Mouse (Mus musculus): ENCODE measurements around the gene Gapdh. TPM values are rescaled to one million over a fixed set of nuclear protein-coding genes. Genes with fewer than 3 reads are reported as not detected.
A peak's percentile ranks its signal among the peaks of the same experiment; 100 is the strongest.

Gene Gapdh
- total and polyA plus RNA-seq, 3 experiments = 4,018 to 8,318 (median 4,312) TPM

DNA sequence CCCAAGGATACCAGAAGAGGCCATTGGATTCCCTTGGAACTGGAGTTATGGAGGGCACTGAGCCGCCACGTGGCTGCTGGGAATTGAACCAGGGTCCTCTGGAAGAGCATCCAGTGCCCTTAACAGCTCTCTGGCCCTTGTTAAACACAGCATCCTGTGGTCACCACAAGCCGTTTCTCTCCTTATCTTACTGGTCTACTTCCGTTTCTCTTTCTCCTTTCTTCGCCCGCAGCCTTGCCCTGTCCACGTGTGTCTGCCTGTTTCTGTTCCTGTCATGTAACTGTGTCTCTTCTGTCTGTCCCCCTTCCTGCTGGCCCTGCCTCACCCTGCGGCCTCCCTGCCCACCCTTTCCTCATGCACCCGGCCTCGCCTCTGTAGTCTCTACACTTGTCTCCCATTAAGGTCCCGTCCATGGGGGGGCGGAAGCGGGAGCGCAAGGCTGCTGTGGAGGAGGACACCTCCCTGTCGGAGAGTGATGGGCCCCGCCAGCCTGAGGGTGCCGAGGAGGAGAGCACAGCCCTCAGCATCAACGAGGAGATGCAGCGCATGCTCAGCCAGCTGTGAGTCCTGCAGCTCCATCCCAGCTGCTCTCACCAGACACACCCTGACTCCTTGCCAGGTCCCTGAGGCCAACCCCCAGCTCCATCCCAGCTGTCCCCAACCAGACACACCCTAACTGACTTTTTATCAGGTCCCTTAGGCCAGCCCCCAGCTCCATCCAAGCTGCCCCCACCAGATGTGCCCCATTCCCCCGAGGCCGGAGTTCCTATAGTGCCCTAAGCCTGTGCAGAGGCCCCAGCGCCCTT, 13.9 kb downstream of the Gapdh start:
- intact Hi-C loops (cut with DNase I) = no loop called here
- H3K4me3 ChIP-seq = no peak overlapping the region

DNA sequence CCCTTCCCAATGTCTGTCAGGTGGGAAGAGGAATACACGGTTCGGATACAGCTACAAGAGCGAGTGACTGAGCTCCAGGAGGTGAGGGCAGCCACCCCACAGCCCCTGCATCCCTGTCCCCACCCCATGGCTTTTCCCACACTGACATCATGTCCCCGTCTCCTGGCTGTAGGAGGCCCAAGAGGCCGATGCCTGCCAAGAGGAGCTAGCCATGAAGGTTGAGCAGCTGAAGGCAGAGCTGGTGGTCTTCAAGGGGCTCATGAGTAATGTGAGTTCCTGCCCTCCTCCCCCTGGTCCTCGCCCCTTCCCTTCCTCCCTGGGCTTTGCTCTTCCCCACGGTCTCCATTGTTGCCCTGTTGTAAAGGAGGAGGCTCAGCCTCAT, 16.7 kb downstream of the Gapdh start:
- Histone ChIP-seq H3K4me3 (no peak overlapping the region; the same call in 1 of the 2 replicates), H3K27me3 (ENCODE audit: control insufficient read depth, insufficient read depth, low read length) (no peaks in the 10 kb centered on the region), H3K79me2 (replicated peaks; ENCODE audit: control insufficient read depth, insufficient read depth, low read length) (peaks cover 5% of the 10 kb centered on the region), H3K36me3 (ENCODE audit: control insufficient read depth, insufficient read depth, low read length) (peaks cover 3% of the 10 kb centered on the region; the same call in 1 of the 2 replicates), H3K4me1 (ENCODE audit: control insufficient read depth, insufficient read depth, low read length) (peaks cover 32% of the 10 kb centered on the region), H3K9ac (ENCODE audit: low read depth, low read length) (peak overlapping the region; percentile 50), H3K27ac (peak overlapping the region; percentile 89)
- DNase-seq = no peak
- WGBS = 34% methylated on average over 7 of the region's 7 CpGs
- intact Hi-C loops (cut with DNase I) = no loop called here
- TF ChIP-seq CTCF (IDR thresholded peaks at IDR 0.05) (no peak), POLR2A (IDR thresholded peaks at IDR 0.05; ENCODE audit: insufficient read depth, low read depth, low read length) (no peak), EP300 (IDR thresholded peaks at IDR 0.05; ENCODE audit: insufficient read depth, low read depth, low read length) (no peak)

More for the DNA sequence above, 13.9 kb downstream of the Gapdh start:
- peak; percentile 74 to 79 for DNase-seq
- peaks cover 22% of the 10 kb centered on the region for H3K4me1 ChIP-seq (ENCODE audit: control insufficient read depth, insufficient read depth, low read length)
- 0 out of 2 replicates have a peak overlapping the region, but pooled peaks have one; percentile 13 for H3K9ac ChIP-seq (ENCODE audit: low read depth, low read length)
- H3K36me3 ChIP-seq (ENCODE audit: control insufficient read depth, insufficient read depth, low read length) = peaks cover 3% of the 10 kb centered on the region; the same call in 1 of the 2 replicates
- peaks cover 3% of the 10 kb centered on the region; the same call in 1 of the 2 replicates for H3K79me2 ChIP-seq (replicated peaks; ENCODE audit: control insufficient read depth, insufficient read depth, low read length)
- WGBS = 66% methylated on average over 22 of the region's 22 CpGs
- TF ChIP-seq EP300 (IDR thresholded peaks at IDR 0.05; ENCODE audit: insufficient read depth, low read depth, low read length) (no peak), POLR2A (IDR thresholded peaks at IDR 0.05; ENCODE audit: insufficient read depth, low read depth, low read length) (no peak), CTCF (IDR thresholded peaks at IDR 0.05) (no peak)
- H3K27ac ChIP-seq = peak overlapping the region; percentile 28; the same call in 1 of the 2 replicates
- H3K27me3 ChIP-seq (ENCODE audit: control insufficient read depth, insufficient read depth, low read length) = no peaks in the 10 kb centered on the region

DNA sequence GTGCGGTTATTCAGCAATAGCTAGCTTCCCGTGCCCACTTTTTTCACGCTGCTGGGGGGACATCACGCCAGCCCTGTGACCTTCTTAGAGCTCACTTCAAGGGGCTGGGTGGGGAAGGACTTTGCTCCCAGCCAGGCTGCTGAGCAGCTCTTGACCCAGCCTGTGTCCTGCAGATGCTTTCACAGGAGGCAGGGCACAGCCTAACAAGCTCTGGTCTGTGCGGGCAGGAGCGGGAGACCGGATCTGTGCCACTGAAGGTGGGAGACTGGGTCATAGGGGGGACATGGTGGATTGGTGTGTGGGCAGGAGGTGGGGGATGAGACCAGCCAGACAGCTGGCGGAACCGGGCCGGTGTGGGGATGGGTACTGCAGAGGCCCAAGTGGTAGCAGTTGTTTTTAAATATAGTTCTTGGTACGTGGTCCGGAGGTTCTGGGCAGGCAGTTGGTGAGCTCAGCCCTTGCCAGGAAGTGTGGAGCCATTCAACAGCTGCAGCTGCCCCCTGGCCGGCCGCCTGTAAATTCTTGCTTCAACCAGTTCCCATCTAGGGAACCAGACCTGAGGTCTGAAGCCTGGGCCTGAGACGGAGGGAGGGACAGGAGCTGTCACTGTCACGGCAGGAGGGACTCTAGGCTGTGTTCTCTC, 17.2 kb downstream of the Gapdh start:
- peak overlapping the region; percentile 89 for H3K27ac ChIP-seq
- peak overlapping the region; percentile 50 for H3K9ac ChIP-seq (ENCODE audit: low read depth, low read length)
- H3K4me1 ChIP-seq (ENCODE audit: control insufficient read depth, insufficient read depth, low read length) = peaks cover 32% of the 10 kb centered on the region
- H3K27me3 ChIP-seq (ENCODE audit: control insufficient read depth, insufficient read depth, low read length) = no peaks in the 10 kb centered on the region
- peaks cover 3% of the 10 kb centered on the region; the same call in 1 of the 2 replicates for H3K36me3 ChIP-seq (ENCODE audit: control insufficient read depth, insufficient read depth, low read length)
- 24% methylated on average over 16 of the region's 16 CpGs for WGBS
- TF ChIP-seq EP300 (IDR thresholded peaks at IDR 0.05; ENCODE audit: insufficient read depth, low read depth, low read length) (no peak), POLR2A (IDR thresholded peaks at IDR 0.05; ENCODE audit: insufficient read depth, low read depth, low read length) (0 out of 2 replicates have a peak, but pooled peaks have one; percentile 11)
- H3K79me2 ChIP-seq (replicated peaks; ENCODE audit: control insufficient read depth, insufficient read depth, low read length) = peaks cover 5% of the 10 kb centered on the region
- intact Hi-C loops (cut with DNase I) = no loop called here
- DNase-seq = peak; percentile 70 to 78
- H3K4me3 ChIP-seq = peak overlapping the region; percentile 3; the same call in 1 of the 2 replicates

DNA sequence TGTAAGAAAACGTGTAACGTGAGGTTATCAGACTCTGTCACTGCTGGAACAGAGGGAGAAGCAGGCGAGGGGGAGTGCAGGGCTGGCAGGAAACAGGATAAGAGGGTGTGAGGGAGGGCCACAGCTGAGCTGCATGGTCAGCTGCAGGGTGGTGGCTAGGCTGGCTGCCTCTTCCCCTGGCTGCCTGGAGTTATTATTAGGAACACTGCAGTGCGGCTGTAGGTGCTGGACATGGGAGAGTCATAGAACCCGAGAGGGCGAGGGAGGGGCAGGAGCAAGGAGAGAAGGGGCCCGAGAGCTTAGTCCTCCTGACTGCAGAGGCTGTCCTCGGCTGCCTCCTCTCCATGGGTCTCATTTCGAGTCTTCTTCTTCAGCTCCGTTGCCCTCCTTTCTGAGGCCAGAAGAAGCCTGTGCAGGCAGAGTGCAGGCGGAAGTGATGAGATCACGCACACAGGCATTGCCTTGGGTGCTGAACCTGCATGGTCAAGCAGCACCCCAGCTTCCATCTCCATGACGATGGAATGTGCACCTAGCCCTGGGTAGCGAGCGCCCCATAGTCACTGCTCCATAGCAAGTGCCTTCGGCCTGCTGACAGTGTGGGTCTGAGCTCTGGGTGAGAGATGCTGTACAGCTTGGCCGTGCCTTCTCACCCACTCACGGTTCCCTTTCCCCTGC, 17.9 kb downstream of the Gapdh start:
- Histone ChIP-seq H3K79me2 (replicated peaks; ENCODE audit: control insufficient read depth, insufficient read depth, low read length) (peaks cover 5% of the 10 kb centered on the region), H3K4me3 (peak overlapping the region; percentile 3; the same call in 1 of the 2 replicates), H3K9ac (ENCODE audit: low read depth, low read length) (peak overlapping the region; percentile 28), H3K27ac (peak overlapping the region; percentile 89), H3K27me3 (ENCODE audit: control insufficient read depth, insufficient read depth, low read length) (no peaks in the 10 kb centered on the region), H3K36me3 (ENCODE audit: control insufficient read depth, insufficient read depth, low read length) (peaks cover 3% of the 10 kb centered on the region; the same call in 1 of the 2 replicates), H3K4me1 (ENCODE audit: control insufficient read depth, insufficient read depth, low read length) (peaks cover 32% of the 10 kb centered on the region)
- peak in 1 of 2 experiments; percentile 84 for DNase-seq
- WGBS = 8% methylated on average over 18 of the region's 18 CpGs
- TF ChIP-seq EP300 (IDR thresholded peaks at IDR 0.05; ENCODE audit: insufficient read depth, low read depth, low read length) = peak; percentile 82; the same call in 1 of the 2 replicates
- no peak for TF ChIP-seq CTCF (IDR thresholded peaks at IDR 0.05)
- TF ChIP-seq POLR2A (IDR thresholded peaks at IDR 0.05; ENCODE audit: insufficient read depth, low read depth, low read length) = peak; percentile 50; the same call in 1 of the 2 replicates
- intact Hi-C loops (cut with DNase I) = no loop called here

DNA sequence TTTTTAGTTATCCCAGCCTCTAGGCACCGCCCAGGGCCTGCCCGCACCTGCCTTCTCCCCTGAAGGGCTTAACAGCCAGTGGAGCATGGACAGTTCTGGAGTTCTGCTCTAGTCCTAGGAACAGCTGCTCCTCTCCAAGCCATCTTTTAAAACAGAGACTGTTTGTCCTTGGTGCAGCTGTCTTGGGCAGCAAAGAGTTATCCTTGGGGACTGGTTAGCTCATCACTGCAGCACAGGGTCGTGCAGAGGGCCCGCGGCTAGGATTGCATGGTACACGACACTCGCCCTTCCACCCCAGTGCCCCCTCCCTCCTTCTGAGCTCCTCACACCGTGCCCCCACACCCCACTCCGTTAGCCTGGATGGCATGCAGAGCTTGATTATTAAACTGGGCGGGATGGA, 18.9 kb downstream of the Gapdh start:
- DNase-seq = no peak
- whole genome bisulfite sequencing = 38% methylated on average over 10 of the region's 10 CpGs
- TF ChIP-seq EP300 (IDR thresholded peaks at IDR 0.05; ENCODE audit: insufficient read depth, low read depth, low read length) (no peak), POLR2A (IDR thresholded peaks at IDR 0.05; ENCODE audit: insufficient read depth, low read depth, low read length) (no peak), CTCF (IDR thresholded peaks at IDR 0.05) (no peak)
- Histone ChIP-seq H3K9ac (ENCODE audit: low read depth, low read length) (peak overlapping the region; percentile 40), H3K27me3 (ENCODE audit: control insufficient read depth, insufficient read depth, low read length) (no peaks in the 10 kb centered on the region), H3K27ac (peak overlapping the region; percentile 89), H3K36me3 (ENCODE audit: control insufficient read depth, insufficient read depth, low read length) (peaks cover 3% of the 10 kb centered on the region; the same call in 1 of the 2 replicates), H3K4me3 (peak overlapping the region; percentile 95), H3K79me2 (replicated peaks; ENCODE audit: control insufficient read depth, insufficient read depth, low read length) (peaks cover 2% of the 10 kb centered on the region), H3K4me1 (ENCODE audit: control insufficient read depth, insufficient read depth, low read length) (peaks cover 32% of the 10 kb centered on the region)
- intact Hi-C loops (cut with DNase I) = loop anchor here (2.0 kb wide), 1 partner anchor 13 kb away; no protein-coding TSS in a partner anchor

Measured in heart, adult 2 months (tissue).